Comparison of ENCODE assay signal across 16 mouse cellular contexts in genomic region chr1:158853936-158854882, GRCm38 (mm10).
A peak's percentile ranks its signal among the peaks of the same experiment; 100 is the strongest.
DNase-seq lines count a peak whose midpoint lies in the region; ATAC-seq and TF ChIP-seq lines count a peak whose summit lies in the region.
"Had no signal": no experiment of that assay in that cellular context is flagged by ENCODE, and none has a peak within 500 bp of the region (broad histone marks: within the 10 kb centered on the region; RNA-seq: fewer than 3 reads in every experiment).

No protein-coding gene starts in this region.

- H3K4me3 ChIP-seq in heart, adult 2 months = no peak overlapping the region
- H3K4me3 ChIP-seq in lung, postnatal 0 days (ENCODE audit: low read depth, low read length) = no peak overlapping the region
- H3K4me3 ChIP-seq in lung, adult 2 months (replicated peaks; ENCODE audit: extremely low read depth, low read depth, low read length) = no peak overlapping the region
- H3K4me3 ChIP-seq in limb, embryonic 13.5 days = no peak overlapping the region
- H3K4me3 ChIP-seq: embryonic facial prominence, embryonic 13.5 days; hindbrain, embryonic 15.5 days had no signal

- 68% methylated on average over 5 of the region's 5 CpGs for WGBS in heart, adult 2 months
- WGBS in lung, postnatal 0 days = 62% methylated on average over 5 of the region's 5 CpGs
- 53% methylated on average over 5 of the region's 5 CpGs for WGBS in lung, adult 2 months
- WGBS in limb, embryonic 13.5 days = 37% methylated on average over 5 of the region's 5 CpGs

- TF ChIP-seq POLR2A in heart, adult 2 months (IDR thresholded peaks at IDR 0.05; ENCODE audit: insufficient read depth, low read depth, low read length) = no peak
- no peak for TF ChIP-seq POLR2A in lung, adult 2 months (IDR thresholded peaks at IDR 0.05; ENCODE audit: borderline replicate concordance, extremely low read depth, low read depth, low read length)

- no peak overlapping the region for H3K27ac ChIP-seq in heart, adult 2 months
- H3K27ac ChIP-seq in lung, postnatal 0 days (ENCODE audit: low read length) = no peak overlapping the region
- H3K27ac ChIP-seq in limb, embryonic 13.5 days = no peak overlapping the region
- H3K27ac ChIP-seq: embryonic facial prominence, embryonic 13.5 days; hindbrain, embryonic 15.5 days had no signal

- 0 out of 2 replicates have a peak, but pooled peaks cover 2% of the 10 kb centered on the region for H3K27me3 ChIP-seq in heart, adult 2 months (ENCODE audit: control insufficient read depth, insufficient read depth, low read length)
- H3K27me3 ChIP-seq in lung, postnatal 0 days (replicated peaks; ENCODE audit: insufficient read depth, low read length) = no peaks in the 10 kb centered on the region
- H3K27me3 ChIP-seq in limb, embryonic 13.5 days = peaks cover 7% of the 10 kb centered on the region; the same call in 1 of the 2 replicates
- H3K27me3 ChIP-seq: embryonic facial prominence, embryonic 13.5 days; hindbrain, embryonic 15.5 days had no signal

- no peaks in the 10 kb centered on the region for H3K36me3 ChIP-seq in heart, adult 2 months (ENCODE audit: control insufficient read depth, insufficient read depth, low read length)
- H3K36me3 ChIP-seq in lung, postnatal 0 days (ENCODE audit: insufficient read depth, low read length) = no peaks in the 10 kb centered on the region
- no peaks in the 10 kb centered on the region for H3K36me3 ChIP-seq in limb, embryonic 13.5 days
- H3K36me3 ChIP-seq: embryonic facial prominence, embryonic 13.5 days; hindbrain, embryonic 15.5 days had no signal

- no peak for DNase-seq in heart, adult 2 months
- DNase-seq in heart, postnatal 36 days = no peak
- no peak for DNase-seq in lung, postnatal 0 days (ENCODE audit: low spot score)
- DNase-seq in lung, adult 2 months = no peak
- DNase-seq in ovary, postnatal 36 days (ENCODE audit: low spot score) = no peak
- DNase-seq in right cerebral cortex, postnatal 4 days = no peak
- DNase-seq: cerebellum, adult 18-20 months; gastrocnemius, postnatal 14 days; kidney, adult 8-10 months; lung, adult 18-20 months had no signal

- no peaks in the 10 kb centered on the region for H3K4me1 ChIP-seq in heart, adult 2 months (ENCODE audit: control insufficient read depth, insufficient read depth, low read length)
- no peaks in the 10 kb centered on the region for H3K4me1 ChIP-seq in lung, postnatal 0 days (ENCODE audit: insufficient read depth, low read depth, low read length)
- H3K4me1 ChIP-seq in lung, adult 2 months (ENCODE audit: control insufficient read depth, insufficient read depth, low read length) = no peaks in the 10 kb centered on the region
- peaks cover 17% of the 10 kb centered on the region for H3K4me1 ChIP-seq in limb, embryonic 13.5 days
- H3K4me1 ChIP-seq: hindbrain, embryonic 15.5 days had no signal

- intact Hi-C loops in heart, adult 2 months (cut with DNase I) = no loop called here
- intact Hi-C loops in heart, postnatal 36 days (cut with DNase I) = loop anchor here (5.0 kb wide), 1 partner anchor 182 kb away; no protein-coding TSS in a partner anchor

- no peaks in the 10 kb centered on the region for H3K9me3 ChIP-seq in lung, postnatal 0 days (ENCODE audit: low read length)
- H3K9me3 ChIP-seq in limb, embryonic 13.5 days = no peaks in the 10 kb centered on the region
- H3K9me3 ChIP-seq: embryonic facial prominence, embryonic 13.5 days; hindbrain, embryonic 15.5 days had no signal

- H3K79me2 ChIP-seq in heart, adult 2 months (replicated peaks; ENCODE audit: control insufficient read depth, insufficient read depth, low read length) = no peaks in the 10 kb centered on the region

- H3K9ac ChIP-seq in heart, adult 2 months (ENCODE audit: low read depth, low read length) = no peak overlapping the region
- H3K9ac ChIP-seq in lung, postnatal 0 days (replicated peaks; ENCODE audit: low read depth) = no peak overlapping the region
- no peak overlapping the region for H3K9ac ChIP-seq in limb, embryonic 13.5 days
- H3K9ac ChIP-seq: embryonic facial prominence, embryonic 13.5 days; hindbrain, embryonic 15.5 days had no signal

- TF ChIP-seq EP300 in heart, adult 2 months (IDR thresholded peaks at IDR 0.05; ENCODE audit: insufficient read depth, low read depth, low read length) = no peak
- no peak for TF ChIP-seq EP300 in lung, postnatal 0 days (IDR thresholded peaks at IDR 0.05)

- peak; percentile 42 for TF ChIP-seq CTCF in heart, adult 2 months (IDR thresholded peaks at IDR 0.05)
- peak; percentile 29; the same call in 1 of the 2 replicates for TF ChIP-seq CTCF in lung, postnatal 0 days (IDR thresholded peaks at IDR 0.05)
- TF ChIP-seq CTCF in lung, adult 2 months (IDR thresholded peaks at IDR 0.05; ENCODE audit: insufficient read depth, low read length) = no peak

- no peak overlapping the region for H3K4me2 ChIP-seq in lung, postnatal 0 days (replicated peaks; ENCODE audit: low read depth, low read length)
- H3K4me2 ChIP-seq in limb, embryonic 13.5 days (replicated peaks) = no peak overlapping the region
- H3K4me2 ChIP-seq: embryonic facial prominence, embryonic 13.5 days; heart, embryonic 11.5 days; hindbrain, embryonic 15.5 days had no signal

- no peak for ATAC-seq in lung, postnatal 0 days
- ATAC-seq in common myeloid progenitor, adult 5-6 weeks (replicated peaks; ENCODE audit: low read depth, poor library complexity, severe bottlenecking) = 0 out of 2 replicates have a peak, but pooled peaks have one; percentile 25
- ATAC-seq in limb, embryonic 13.5 days (ENCODE audit: low FRiP score, low read depth) = peak; percentile 77
- ATAC-seq: forebrain, embryonic 14.5 days had no signal
